Mouse (Mus musculus): Measurements from ENCODE around the gene Slc6a6.

DNA sequence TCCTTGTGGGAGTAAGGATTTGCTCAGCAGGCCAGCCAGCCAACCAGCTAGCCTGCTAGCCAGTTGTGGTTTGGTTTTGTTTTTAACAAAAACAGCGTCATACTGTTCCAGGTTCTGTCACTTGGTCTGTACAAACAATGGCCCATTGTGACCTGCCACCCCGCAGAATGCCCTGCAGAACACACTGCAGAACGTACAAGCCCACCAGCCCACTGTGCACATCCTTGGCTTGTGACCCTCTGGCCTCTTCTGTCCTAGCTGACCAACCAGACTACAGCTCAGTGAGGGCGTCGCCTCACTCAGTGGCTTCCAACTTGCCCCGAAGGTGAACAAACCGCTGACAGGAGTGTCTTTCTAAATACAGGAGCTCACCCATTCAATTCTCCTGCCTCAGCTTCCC, 6.4 kb downstream of the Slc6a6 start:
- TF ChIP-seq RAD21 (IDR thresholded peaks at IDR 0.05; ENCODE audit: low read depth, low read length) (no peak), UBTF (IDR thresholded peaks at IDR 0.05; ENCODE audit: low read depth, low read length) (no peak), CTCF (conservative IDR thresholded peaks at IDR 0.05 in 1 of 2, IDR thresholded peaks at IDR 0.05 in 1 of 2; ENCODE audit: low read depth in 2 of 2, low read length in 2 of 2) (no peak), NELFE (IDR thresholded peaks at IDR 0.05; ENCODE audit: low read depth, low read length) (no peak), POLR2A (IDR thresholded peaks at IDR 0.05; ENCODE audit: low read depth, low read length) (no peak), ZMIZ1 (IDR thresholded peaks at IDR 0.05; ENCODE audit: low read depth, low read length) (no peak), USF1 (IDR thresholded peaks at IDR 0.05; ENCODE audit: low read depth, low read length) (no peak), EP300 (IDR thresholded peaks at IDR 0.05; ENCODE audit: low read length) (no peak), CHD1 (IDR thresholded peaks at IDR 0.05; ENCODE audit: low read depth, low read length) (no peak), SIN3A (IDR thresholded peaks at IDR 0.05; ENCODE audit: low read length) (no peak), POLR2AphosphoS2 (IDR thresholded peaks at IDR 0.05; ENCODE audit: low read depth, low read length) (no peak), GABPA (IDR thresholded peaks at IDR 0.05; ENCODE audit: insufficient replicate concordance, low read depth, low read length) (no peak), ZNF384 (IDR thresholded peaks at IDR 0.05; ENCODE audit: low read depth, low read length) (no peak), E2F4 (IDR thresholded peaks at IDR 0.05; ENCODE audit: insufficient replicate concordance, low read depth, low read length) (no peak)
